Mouse (Mus musculus) stomach, postnatal 0 days (tissue): Measurements from ENCODE around the gene Cipc.

ENCODE experiments used
- CTCF ChIP-seq: IDR thresholded peaks from 2 replicates; pipeline ENCODE4 v1.5.1; 2016; ENCODE audit warnings: antibody characterized with exemption, low read depth, mild to moderate bottlenecking, moderate library complexity
- EP300 ChIP-seq: optimal IDR thresholded peaks from 2 replicates; pipeline ENCODE3; 2016; ENCODE audit warnings: antibody characterized with exemption

GRCm38 (mm10) chr12:87002209-87002608, 55.4 kb downstream of the Cipc start:
- TF ChIP-seq CTCF (no peak), EP300 (no peak)
